Mouse (Mus musculus): ENCODE measurements at regions not wholly inside any gene's neighbourhood (a gene's known extent, or its start where the extent isn't known, plus 50 kb on each side); places are given as distances from the start of the nearest gene placed in this dataset.

DNA sequence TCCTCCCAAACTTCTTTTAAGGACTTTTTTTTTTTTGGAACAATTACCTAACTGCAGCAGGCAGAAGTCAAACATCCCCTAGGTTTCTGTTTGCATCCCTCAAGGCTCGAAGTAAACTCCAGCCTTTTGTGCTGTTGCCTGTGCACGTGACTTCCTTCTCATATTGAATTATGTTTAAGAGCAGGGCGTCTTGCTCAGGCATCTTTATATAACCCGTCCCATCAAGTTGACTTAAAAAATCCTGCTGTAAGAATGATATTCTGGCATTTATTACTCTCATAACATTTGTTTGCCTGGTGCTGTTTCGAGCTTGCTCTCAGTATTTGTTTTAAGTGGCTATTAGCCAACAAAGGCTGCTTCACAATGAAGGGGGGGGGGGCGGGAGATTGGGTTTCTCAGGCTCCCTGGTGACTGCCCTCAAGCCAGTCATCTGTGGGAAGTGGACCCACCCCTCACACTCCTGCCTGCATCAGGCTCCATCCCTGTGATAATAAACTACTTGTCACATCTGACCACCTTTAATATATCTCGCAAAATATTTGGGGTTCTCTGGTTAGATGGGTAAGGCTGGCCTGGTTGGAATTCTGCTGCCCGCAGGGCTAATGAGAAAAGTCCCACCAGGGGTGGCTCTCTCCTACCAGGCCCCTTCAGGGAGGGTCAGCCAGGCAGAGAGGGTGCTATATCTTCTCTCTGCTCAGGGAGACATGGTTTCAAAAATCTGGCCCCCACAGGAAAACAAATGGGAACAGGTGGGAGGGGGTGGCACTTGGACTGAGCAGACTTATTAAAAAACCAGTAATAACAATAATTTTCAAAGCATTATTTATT, 277.1 kb upstream of the Atp5g3 start:
- DNase-seq (ENCODE audit: low spot score) = no peak

DNA sequence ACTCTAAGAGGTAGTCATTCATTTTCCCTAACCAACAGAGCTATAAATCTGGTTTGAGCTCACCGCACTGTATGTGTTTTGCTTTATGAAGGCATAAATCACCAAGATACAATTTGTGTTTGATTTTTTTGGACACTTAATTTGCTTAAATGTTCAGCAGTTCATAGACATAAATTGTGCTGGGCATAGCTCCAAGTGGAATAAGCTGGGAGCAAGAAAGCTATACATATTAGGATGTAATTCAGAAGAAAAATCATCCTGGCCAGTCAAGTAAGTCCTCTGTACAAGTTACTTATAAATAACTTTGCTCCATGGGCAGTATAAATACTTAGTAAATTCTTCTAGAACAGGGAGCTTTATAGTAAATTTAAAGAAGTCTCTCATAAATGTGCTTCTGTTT, 267.0 kb upstream of the Atp5g3 start:
- DNase-seq (ENCODE audit: low spot score) = no peak

DNA sequence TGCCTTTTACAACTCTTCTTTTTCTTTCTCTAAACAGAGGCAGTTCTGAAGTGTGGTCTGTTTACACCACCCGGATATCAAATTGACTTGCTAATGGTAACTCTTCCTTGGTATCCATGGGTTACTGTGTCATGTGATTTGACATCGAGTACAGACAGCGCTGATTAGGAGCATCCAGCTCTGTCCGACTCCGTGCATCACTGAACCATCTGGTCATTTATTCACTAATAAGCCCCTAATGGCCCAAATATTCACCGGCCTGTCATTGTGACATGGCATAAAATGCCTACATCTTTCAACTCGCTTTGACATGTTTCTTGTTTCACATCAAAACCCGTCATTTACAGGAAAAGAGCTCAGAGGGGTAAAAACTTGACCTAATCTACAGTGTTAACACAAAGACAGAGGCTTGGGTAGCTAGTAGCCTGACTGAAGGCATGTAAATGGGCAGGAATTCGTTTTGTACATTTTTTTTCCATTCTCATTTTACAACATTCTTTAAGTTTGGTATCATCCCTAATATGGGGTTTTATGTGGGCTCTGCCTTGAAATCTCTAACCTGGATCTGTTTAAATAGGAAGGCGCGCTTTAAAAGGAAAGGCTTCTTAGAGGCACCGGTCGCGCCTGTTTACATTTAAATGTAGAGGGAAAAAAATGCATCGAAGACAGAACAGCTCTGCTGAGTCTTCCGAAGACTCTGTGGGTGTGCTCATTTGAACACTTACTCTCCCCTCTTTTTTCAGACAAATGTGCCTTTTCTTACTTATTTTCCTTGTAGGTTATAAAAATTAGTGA, 257.8 kb upstream of the Atp5g3 start:
- DNase-seq (ENCODE audit: low spot score) = no peak

DNA sequence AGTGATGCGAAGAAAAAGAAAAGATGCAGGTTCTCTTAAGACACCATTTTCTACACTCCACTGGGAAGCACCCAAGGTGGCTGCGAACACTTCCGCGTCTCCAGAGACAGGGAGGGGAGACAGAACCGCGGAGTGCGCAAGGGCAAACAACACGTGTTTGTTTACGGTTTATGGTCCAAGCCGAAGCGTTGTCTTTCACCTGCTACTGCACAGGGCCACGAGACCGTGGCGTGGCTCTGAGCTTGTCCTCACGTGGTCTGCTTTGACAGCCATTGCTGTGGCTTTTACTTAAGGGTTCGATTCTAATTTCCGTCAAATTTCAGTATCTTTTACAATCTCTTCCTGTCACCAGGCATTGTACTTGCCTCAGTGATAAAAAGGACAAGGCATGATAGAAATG, 257.2 kb upstream of the Atp5g3 start:
- no peak for DNase-seq (ENCODE audit: low spot score)

DNA sequence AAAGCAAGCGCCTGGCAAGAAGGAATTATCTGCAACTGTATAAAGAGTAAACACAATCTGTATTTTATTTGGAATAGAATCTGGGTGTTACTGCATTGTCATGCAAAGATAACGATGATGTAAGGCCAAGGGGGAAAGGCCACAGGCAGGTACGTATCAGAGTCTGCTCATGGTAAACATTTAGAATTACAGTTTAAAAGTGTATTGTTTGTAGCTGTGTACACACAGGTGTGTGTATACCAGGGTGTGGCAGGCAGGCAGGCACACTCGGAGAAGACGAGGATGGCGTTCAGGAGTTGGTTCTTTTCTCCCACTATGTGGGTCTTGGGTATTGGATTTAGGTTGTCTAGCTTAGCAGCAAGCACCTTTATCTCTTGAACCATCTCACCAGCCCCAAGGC, 242.9 kb upstream of the Atp5g3 start:
- no peak for DNase-seq (ENCODE audit: low spot score)

DNA sequence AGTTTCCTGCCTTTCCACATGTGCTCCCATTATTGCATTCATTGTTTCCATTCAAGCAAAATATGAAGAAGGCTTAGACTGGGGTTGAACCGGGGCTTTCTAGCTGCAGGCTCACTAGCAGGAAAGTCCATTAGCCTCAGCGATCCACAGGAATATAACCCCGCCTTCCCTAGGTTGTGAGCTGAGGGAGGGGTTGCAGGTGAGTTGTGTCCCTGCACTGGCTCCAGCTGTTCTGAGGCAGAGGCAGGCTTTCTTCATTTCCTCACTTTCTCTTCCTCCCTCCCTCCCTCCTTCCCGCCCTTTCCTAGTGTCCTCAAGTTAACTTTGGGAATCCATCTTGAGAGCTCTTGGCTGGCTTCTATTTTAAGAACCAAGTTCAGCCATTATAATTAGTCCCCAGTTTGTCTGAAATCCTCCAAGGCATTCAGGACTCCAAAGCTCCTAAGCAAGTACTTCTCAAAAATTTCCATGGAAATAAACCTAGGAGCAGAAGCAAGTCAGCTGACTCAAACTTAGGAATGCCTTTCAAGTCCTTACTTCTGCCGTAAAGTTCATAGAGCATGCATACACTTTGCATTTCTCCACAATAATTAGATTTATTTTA, 242.2 kb upstream of the Atp5g3 start:
- no peak for DNase-seq (ENCODE audit: low spot score)

DNA sequence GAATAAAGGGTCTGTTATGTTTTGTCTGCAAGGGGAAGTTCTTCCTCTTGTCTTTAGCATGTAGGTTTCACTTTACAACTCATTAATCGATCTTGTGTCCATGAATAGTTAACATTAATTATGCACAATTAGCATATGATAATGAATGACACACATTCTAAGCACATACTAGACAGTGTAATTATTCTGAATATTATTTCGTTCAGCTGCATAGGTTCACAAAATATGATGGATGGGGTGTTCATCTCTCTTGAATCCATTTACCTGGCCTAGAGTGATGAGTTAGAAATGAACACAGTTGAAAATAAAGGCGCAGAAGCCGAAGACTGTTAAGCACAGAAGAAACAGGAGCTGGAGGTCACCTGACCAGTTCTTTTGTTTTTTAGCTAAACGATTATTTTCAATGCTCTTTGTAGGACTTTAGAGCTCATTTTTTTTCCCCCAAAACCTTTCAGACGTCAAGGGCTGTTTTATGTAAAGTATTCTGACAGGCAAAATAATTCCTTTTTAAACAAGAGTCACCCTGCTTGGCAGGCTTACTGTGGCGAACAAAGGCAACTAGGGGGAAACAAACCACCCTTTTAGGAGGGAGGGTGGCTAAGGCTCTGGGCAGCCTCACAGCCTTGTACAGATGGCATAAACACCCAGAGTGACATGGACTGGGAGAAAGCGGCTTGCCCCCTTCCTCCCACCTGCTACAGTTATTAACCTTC, 241.6 kb upstream of the Atp5g3 start:
- no peak for DNase-seq (ENCODE audit: low spot score)

DNA sequence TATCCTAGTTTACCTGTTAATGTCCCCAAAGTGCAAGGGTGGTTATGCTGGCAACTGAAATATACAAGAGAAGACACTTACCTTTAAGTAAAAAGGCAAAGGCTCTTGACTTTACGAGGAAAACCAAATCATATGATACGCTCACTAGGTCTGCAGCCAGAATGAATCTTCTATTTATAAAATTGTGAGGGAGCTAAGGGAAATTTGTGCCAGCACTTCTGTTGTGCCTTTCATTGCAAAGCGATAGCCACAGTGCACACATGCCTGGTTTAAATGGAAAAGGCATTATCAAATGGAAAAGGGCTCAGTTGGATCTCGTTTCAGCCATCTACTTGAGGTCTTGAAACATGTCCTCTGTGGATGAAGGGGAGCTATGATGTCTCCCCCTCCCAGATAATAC, 236.1 kb upstream of the Atp5g3 start:
- no peak for DNase-seq (ENCODE audit: low spot score)

DNA sequence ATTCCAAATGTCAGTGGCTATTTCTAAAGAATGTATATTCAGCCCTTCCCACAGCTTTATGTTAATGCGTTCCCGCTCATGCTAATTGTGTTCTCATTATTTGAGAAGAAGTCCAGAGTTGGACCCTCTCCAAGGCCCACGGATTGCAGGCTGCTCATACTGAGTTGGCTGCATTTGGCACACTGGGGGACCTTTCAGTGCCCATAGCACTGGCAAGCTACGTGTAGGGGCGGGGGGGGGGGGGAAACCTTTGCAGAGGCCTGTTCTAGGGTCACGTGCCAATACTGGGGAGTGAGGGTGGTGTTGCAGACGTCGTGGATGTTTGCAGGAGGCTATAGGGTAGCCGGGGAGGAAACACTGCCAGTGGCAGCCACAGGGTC, 225.5 kb upstream of the Atp5g3 start:
- DNase-seq (ENCODE audit: low spot score) = no peak

DNA sequence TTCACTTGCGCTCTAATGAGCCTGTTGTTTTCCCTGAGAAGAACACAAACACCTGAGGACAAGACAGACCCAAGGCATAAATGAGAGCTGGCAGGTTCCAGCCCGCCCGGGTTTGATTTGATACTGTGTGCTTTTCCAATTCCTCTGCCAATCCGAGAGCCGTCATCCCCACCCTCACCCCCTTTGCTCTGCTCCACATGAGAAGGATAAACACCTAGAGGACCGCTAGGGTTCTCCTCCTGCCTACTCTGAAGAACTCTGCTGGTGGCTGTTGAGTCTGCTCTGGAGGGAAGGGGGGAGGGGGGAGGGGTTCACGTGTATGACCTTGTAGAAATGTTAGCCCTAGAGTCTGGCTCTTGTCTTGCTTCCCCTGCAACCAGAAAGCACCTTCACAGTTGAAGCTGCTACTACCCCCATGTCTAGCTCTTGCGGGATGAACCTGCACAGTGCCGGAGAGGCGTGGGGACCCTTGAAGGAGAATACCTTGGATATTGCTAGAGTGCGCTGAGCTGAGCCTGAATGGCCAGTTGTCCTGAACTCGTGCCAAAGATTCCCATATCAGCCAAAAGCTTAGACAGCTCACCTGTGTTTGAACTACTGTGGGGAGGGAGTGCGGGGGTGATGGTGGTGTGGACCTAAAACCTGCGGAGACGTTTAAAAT, 225.0 kb upstream of the Atp5g3 start:
- no peak for DNase-seq (ENCODE audit: low spot score)

DNA sequence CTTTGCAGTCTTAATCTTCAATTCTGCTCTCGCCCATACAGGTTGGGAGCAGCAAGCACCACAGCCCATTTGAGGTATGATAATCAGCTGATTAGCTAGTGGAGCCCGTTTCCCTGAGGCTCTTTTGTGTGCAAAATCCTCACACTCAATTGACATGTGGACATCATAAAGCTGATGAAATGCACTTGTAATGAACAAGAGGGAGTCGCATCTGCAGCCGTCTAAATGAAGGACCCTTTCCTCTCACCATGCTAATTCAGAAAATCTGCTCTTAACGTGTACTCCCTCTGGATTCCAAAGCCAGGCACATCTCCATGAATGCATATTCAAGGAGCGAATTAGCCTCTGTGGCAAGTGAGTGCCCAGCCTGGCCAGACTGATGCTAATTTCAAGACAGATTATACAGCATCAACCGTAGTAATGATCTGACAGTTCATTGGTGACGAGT, 219.0 kb upstream of the Atp5g3 start:
- no peak for DNase-seq (ENCODE audit: low spot score)

DNA sequence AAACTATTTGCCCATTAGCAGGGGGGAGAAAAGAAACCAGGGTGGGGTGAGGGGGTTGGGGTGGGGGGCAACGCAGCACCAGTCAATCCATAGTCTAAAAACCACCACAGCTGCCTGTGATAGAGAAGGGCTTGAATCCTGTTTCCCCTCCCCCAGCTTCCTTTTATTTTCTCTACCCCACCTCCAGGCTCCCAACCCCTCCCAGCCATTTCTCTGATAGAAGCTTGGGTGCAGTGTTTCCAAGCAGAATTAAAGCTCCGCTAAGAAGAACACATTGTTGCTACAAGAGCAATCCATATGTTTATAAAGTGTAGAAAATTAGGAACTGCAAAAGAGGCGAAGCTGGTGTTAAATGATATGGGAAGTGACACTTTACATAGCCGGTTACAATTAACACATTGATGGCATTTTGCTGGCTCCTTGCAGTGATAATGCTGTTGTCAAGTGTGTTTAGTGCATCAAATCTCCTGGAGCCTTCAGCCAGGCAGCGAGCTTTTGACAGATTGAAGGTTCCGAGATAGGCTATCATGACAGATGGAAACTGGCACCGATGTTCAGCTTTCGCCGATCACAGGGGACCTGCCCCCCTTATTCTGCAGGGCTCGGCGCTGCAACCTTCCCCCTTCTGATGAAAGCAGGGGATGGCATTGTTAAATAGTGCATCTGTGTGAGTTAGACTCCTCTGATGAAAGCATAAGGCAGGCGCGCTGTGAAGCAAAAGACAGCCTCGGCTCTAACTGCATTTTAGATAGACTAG, 217.8 kb upstream of the Atp5g3 start:
- DNase-seq (ENCODE audit: low spot score) = no peak

DNA sequence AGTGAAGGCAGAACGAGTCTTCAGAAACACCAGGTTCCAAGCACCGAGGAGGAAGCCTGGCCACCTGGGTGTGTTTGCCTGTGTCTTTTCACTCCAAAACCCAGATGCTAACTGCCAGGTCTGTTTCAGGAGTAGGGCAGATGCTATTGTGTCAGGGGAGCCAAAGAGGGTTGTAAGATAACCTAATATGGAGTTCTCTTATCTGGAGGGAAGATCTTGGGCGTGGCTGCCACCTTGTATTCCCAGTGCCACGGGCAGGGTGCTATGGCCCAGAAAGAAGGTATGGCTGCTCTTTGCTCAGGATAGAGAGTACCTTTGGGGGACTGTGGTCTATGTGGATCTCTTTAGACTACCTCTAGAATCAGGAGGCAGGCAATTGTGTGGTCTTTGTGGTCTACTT, 216.0 kb upstream of the Atp5g3 start:
- no peak for DNase-seq (ENCODE audit: low spot score)

DNA sequence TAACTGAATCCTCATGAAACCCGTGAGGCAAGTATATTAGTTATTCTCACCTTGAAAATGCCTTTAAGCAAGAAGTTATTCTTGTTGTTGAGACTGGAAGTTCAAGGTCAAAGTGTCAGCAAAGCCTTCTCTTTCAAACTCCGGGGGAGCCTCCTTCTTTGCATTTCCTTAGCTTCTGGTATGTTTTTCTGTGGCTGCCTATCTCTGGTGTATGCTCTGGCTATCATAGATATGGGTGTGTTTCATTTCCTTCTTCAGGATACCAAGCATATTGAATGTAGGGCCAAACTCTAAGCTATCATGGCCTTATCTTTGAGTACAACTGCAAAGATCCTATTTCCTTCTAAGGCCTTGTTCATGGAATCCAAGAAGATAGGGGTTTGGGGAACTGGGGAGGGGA, 213.1 kb upstream of the Atp5g3 start:
- DNase-seq (ENCODE audit: low spot score) = no peak

DNA sequence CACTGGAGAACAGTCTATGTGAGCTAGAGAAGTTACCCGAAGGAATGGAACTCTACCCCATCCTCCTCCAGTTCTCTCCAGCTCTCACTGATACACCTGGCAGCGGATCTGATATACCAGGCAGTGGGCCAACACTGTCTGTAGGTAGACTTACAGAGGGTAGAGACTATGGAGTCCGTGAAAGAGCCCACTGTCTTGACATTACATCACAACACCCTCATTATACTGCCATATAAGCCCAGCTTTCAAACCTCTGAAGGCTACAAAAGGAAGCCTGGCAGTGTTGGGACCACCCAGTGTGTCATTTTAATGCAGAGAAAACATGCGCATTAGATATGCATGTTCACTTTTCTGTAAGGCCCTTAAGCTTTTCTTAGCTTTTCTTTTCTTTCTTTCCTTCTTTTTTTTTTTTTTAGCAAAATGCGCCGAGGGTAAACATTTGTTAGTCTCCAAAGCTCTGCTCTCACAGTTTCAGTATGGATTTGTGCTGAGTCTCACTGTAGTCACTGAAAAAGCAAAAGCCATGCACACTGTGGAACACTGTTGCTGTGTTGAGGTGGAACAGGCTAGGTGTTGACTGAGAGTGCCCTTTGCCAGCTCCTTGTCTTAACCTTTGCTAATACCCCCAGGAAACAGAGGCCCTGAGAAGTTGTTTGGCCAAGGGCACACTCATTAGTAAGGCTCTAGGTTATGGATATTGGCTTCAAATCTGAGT, 212.4 kb upstream of the Atp5g3 start:
- no peak for DNase-seq (ENCODE audit: low spot score)

DNA sequence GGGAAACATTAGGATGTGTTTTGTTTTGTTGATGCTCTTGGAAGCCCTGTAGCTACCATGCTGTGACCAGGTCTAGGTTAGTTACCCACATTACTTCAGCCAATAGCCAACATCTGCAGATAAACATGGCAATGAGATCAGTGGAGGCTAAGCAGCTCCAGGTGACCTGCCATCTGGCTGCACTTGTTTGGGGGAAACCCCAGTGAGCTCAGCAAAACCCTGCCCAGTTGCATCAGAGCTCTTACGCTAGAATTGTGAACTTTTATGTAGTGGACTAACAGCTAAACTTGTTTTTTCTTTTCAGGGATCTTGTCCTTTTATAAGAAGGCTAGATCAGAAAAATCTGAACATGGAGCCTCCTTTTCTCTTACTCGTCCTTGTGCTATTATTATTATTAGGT, 211.8 kb upstream of the Atp5g3 start:
- no peak for DNase-seq (ENCODE audit: low spot score)

DNA sequence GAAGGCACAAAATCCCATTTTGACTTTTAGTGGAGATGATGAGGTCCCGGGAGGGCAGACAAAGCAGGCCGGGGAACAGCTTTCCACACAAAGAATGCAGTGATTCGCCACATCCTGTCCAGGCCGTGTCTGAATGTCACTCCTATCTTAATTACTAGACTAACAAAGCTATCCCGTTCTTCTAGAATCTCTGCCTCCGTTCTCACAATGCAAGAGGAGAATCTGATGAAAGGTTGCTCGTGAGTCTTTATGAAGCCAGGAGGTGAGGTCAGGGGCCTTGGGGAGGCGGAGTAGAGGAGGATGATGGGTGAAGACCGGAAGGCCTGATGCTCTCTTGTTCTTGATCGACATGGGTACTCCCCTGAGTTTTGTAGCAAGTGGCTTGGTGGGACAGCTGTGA, 208.9 kb upstream of the Atp5g3 start:
- no peak for DNase-seq (ENCODE audit: low spot score)

DNA sequence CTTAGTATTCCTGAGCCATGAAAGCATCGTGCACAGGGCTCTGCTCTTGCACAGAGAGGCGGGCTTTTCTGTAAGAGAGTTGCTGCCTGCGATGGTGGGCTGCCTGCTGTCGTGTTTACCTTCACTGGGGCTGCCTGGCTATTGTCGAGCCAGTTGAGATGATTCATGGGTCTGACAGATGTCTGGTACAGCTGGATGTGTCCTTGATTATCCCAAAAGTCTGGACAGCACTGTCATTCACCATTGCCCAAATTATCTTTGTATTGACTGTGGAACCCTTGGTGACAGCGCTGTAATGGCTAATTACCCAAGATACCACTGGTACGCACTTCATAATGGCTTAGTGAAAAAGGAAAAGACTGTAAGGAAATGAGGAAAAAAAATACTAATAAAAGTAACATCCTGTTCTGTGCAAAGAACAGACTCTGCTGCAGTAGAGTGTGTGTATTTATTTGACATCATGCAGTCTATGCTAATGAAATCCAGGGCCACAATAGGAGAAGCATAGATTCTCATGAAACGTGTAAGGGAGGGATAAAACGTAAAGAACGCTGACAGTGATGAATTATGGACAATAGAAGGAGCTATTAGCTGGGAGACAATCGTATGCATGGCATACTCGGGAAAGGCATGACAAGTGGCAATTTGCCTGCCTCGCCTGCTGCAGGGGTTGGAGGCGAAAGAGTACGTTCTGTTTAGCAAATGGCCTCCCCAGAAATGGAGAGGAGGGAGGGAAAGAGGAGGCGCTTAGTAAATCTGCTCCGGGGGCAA, 208.2 kb upstream of the Atp5g3 start:
- no peak for DNase-seq (ENCODE audit: low spot score)

DNA sequence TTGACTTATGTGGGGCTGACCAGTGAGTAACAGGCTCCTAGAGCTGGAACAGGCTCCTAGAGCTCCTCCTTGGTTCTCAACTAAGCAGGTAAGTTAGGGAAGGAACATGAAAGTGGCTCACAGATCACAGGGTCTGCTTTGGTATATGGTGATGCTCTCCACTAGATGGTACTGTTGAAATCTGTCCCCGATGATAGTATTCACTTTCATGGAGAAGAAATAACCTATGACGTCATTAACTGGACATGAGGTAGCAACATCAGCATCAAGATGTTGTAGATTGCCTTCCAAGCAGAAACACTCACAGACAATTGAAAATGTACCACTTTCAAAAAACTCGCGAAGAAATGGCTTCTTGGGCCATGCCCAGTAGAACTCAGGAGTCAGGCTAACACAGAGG, 195.3 kb upstream of the Atp5g3 start:
- DNase-seq (ENCODE audit: low spot score) = no peak

All from MN1 (cell line).